Mouse (Mus musculus) megakaryocyte, embryonic 14.5 days (primary cell): Measurements from ENCODE around the gene Cnn1.

Experiments
- FLI1 ChIP-seq: IDR thresholded peaks from 2 replicates; pipeline ENCODE4 v1.6.1; 2012; ENCODE audit warnings: low read length, inconsistent platforms, mixed read lengths
- GATA1 ChIP-seq: IDR thresholded peaks from 3 replicates; pipeline ENCODE4 v1.6.1; 2012; ENCODE audit warnings: mixed read lengths, low read length, inconsistent platforms, borderline replicate concordance

- TF ChIP-seq GATA1 (no peak), FLI1 (no peak)
Observed at GRCm38 (mm10) chr9:22149426-22150248, 50.6 kb downstream of the Cnn1 start.
